Comparison of ENCODE assay signal across 31 mouse cellular contexts in the genomic region with DNA sequence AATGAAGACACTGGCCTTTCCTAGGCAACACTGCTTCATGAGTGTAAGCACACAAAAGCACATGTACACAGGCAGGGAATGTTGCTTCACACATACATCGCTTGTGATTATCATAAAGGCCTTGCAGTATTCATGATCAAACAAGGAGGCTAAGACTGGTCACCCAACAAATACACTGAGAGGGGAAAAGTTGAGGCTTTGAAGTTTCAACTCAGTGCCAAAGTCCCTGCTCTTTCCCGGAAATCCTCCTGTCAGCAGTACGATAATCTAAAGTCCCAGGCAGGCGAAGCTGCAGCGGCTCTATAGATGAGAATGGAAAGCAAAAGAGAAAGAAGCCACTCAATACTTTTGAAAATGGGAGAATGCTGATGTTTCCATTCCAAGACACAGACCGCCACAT. TPM values are rescaled to one million over a fixed set of nuclear protein-coding genes. Genes with fewer than 3 reads are reported as not detected.
DNase-seq lines count a peak whose midpoint lies in the region; ATAC-seq and TF ChIP-seq lines count a peak whose summit lies in the region.
"Had no signal": no experiment of that assay in that cellular context is flagged by ENCODE, and none has a peak within 500 bp of the region (broad histone marks: within the 10 kb centered on the region; RNA-seq: fewer than 3 reads in every experiment).

No protein-coding gene starts in this region.

- DNase-seq in liver, adult 2 months (ENCODE audit: extremely low read depth, low read depth, low spot score) = peak; percentile 35
- no peak for DNase-seq in liver
- peak; percentile 1 for DNase-seq in brain, adult 2 months (ENCODE audit: low read depth, low spot score)
- no peak for DNase-seq in left cerebral cortex, adult 18-20 months (ENCODE audit: low spot score in 2 of 2)
- DNase-seq in hindbrain, embryonic 11.5 days (ENCODE audit: low spot score) = no peak
- DNase-seq: adrenal gland, postnatal 10 days; adrenal gland, postnatal 36 days; B cell, adult 2 months; cerebellum, adult 11 months; cerebellum, adult 2 months; cerebellum, adult 9-11 months; cerebellum, postnatal 25 days; gastrocnemius, adult 2 months; gastrocnemius, postnatal 14 days; heart, adult 11 months; heart, postnatal 10 days; heart, postnatal 36 days had no signal

- H3K9ac ChIP-seq in intestine, embryonic 16.5 days (ENCODE audit: low read depth, low read length) = no peak overlapping the region
- H3K9ac ChIP-seq in intestine, embryonic 15.5 days = no peak overlapping the region
- no peak overlapping the region for H3K9ac ChIP-seq in liver, adult 2 months (ENCODE audit: low read depth, low read length)
- no peak overlapping the region for H3K9ac ChIP-seq in hindbrain, embryonic 11.5 days (ENCODE audit: low read depth, low read length)
- H3K9ac ChIP-seq: embryonic facial prominence, embryonic 13.5 days; forebrain, embryonic 13.5 days; heart, embryonic 12.5 days; heart, embryonic 15.5 days; hindbrain, embryonic 12.5 days; hindbrain, embryonic 15.5 days had no signal

- H3K27me3 ChIP-seq in intestine, embryonic 16.5 days (replicated peaks; ENCODE audit: control insufficient read depth, insufficient read depth, low read length) = no peaks in the 10 kb centered on the region
- H3K27me3 ChIP-seq in intestine, embryonic 15.5 days (replicated peaks) = no peaks in the 10 kb centered on the region
- H3K27me3 ChIP-seq in liver, adult 2 months (ENCODE audit: control insufficient read depth, insufficient read depth, low read length) = no peaks in the 10 kb centered on the region
- no peaks in the 10 kb centered on the region for H3K27me3 ChIP-seq in small intestine, adult 2 months (ENCODE audit: control insufficient read depth, insufficient read depth, low read length)
- H3K27me3 ChIP-seq in hindbrain, embryonic 11.5 days (ENCODE audit: control insufficient read depth, insufficient read depth, low read length) = no peaks in the 10 kb centered on the region
- H3K27me3 ChIP-seq: CH12.LX; embryonic facial prominence, embryonic 13.5 days; forebrain, embryonic 13.5 days; heart, embryonic 12.5 days; heart, embryonic 15.5 days; hindbrain, embryonic 12.5 days; hindbrain, embryonic 15.5 days; Patski had no signal

- no peaks in the 10 kb centered on the region for H3K36me3 ChIP-seq in intestine, embryonic 16.5 days (ENCODE audit: control insufficient read depth, insufficient read depth, low read length)
- no peaks in the 10 kb centered on the region for H3K36me3 ChIP-seq in intestine, embryonic 15.5 days
- H3K36me3 ChIP-seq in liver, adult 2 months (ENCODE audit: control insufficient read depth, insufficient read depth, low read length) = no peaks in the 10 kb centered on the region
- H3K36me3 ChIP-seq in small intestine, adult 2 months (ENCODE audit: control insufficient read depth, insufficient read depth, low read length) = no peaks in the 10 kb centered on the region
- H3K36me3 ChIP-seq in hindbrain, embryonic 11.5 days (ENCODE audit: control insufficient read depth, insufficient read depth, low read length) = no peaks in the 10 kb centered on the region
- H3K36me3 ChIP-seq: embryonic facial prominence, embryonic 10.5 days; embryonic facial prominence, embryonic 13.5 days; G1E; heart, embryonic 12.5 days; heart, embryonic 15.5 days; hindbrain, embryonic 12.5 days; hindbrain, embryonic 15.5 days had no signal

- TF ChIP-seq POLR2A in liver, adult 2 months (IDR thresholded peaks at IDR 0.05; ENCODE audit: extremely low read depth, insufficient read depth, low read length) = no peak
- TF ChIP-seq POLR2A in small intestine, adult 2 months (IDR thresholded peaks at IDR 0.05; ENCODE audit: low read depth, low read length) = no peak

- no peaks in the 10 kb centered on the region for H3K79me2 ChIP-seq in liver, adult 2 months (ENCODE audit: control insufficient read depth, insufficient read depth, low read length)

- no peak for TF ChIP-seq CTCF in liver, adult 2 months (IDR thresholded peaks at IDR 0.05; ENCODE audit: low read depth, low read length)
- TF ChIP-seq CTCF in small intestine, adult 2 months (IDR thresholded peaks at IDR 0.05; ENCODE audit: extremely low read depth, insufficient read length, insufficient replicate concordance, low read depth, low read length) = no peak

- H3K4me1 ChIP-seq in intestine, embryonic 16.5 days (ENCODE audit: control insufficient read depth, insufficient read depth, low read length) = peaks cover 6% of the 10 kb centered on the region
- H3K4me1 ChIP-seq in intestine, embryonic 15.5 days (replicated peaks) = no peaks in the 10 kb centered on the region
- no peaks in the 10 kb centered on the region; the same call in 1 of the 2 replicates for H3K4me1 ChIP-seq in liver, adult 2 months (ENCODE audit: control insufficient read depth, insufficient read depth, low read length)
- peaks cover 3% of the 10 kb centered on the region; the same call in 1 of the 2 replicates for H3K4me1 ChIP-seq in small intestine, adult 2 months (ENCODE audit: control insufficient read depth, insufficient read depth, insufficient read length, low read length)
- no peaks in the 10 kb centered on the region for H3K4me1 ChIP-seq in hindbrain, embryonic 11.5 days (replicated peaks; ENCODE audit: control insufficient read depth, insufficient read depth, low read length)
- H3K4me1 ChIP-seq: heart, embryonic 12.5 days; heart, embryonic 15.5 days; hindbrain, embryonic 12.5 days; hindbrain, embryonic 15.5 days had no signal

- H3K4me3 ChIP-seq in intestine, embryonic 16.5 days (ENCODE audit: low read length) = no peak overlapping the region
- H3K4me3 ChIP-seq in intestine, embryonic 15.5 days (replicated peaks) = no peak overlapping the region
- no peak overlapping the region for H3K4me3 ChIP-seq in liver, adult 2 months (ENCODE audit: insufficient read depth, low read depth, low read length)
- no peak overlapping the region for H3K4me3 ChIP-seq in small intestine, adult 2 months (ENCODE audit: low read depth, low read length)
- no peak overlapping the region for H3K4me3 ChIP-seq in hindbrain, embryonic 11.5 days (ENCODE audit: low read depth, low read length)
- H3K4me3 ChIP-seq: embryonic facial prominence, embryonic 10.5 days; embryonic facial prominence, embryonic 13.5 days; erythroblast, embryonic 14.5 days; forebrain, embryonic 13.5 days; gastrocnemius, adult 2 months; heart, embryonic 12.5 days; heart, embryonic 15.5 days; hindbrain, embryonic 12.5 days; hindbrain, embryonic 15.5 days had no signal

- 68% methylated on average over 6 of the region's 6 CpGs for WGBS in intestine, embryonic 16.5 days
- WGBS in intestine, embryonic 15.5 days = 65% methylated on average over 6 of the region's 6 CpGs
- 26% methylated on average over 6 of the region's 6 CpGs for WGBS in liver, adult 2 months
- 32% methylated on average over 6 of the region's 6 CpGs for WGBS in small intestine, adult 2 months
- WGBS in hindbrain, embryonic 11.5 days = 85% methylated on average over 6 of the region's 6 CpGs

- H3K4me2 ChIP-seq in intestine, embryonic 16.5 days (ENCODE audit: low read depth, low read length) = no peak overlapping the region
- no peak overlapping the region for H3K4me2 ChIP-seq in intestine, embryonic 15.5 days (replicated peaks)
- no peak overlapping the region for H3K4me2 ChIP-seq in hindbrain, embryonic 11.5 days (replicated peaks; ENCODE audit: low read depth, low read length)
- H3K4me2 ChIP-seq: embryonic facial prominence, embryonic 13.5 days; forebrain, embryonic 13.5 days; heart, embryonic 12.5 days; heart, embryonic 15.5 days; hindbrain, embryonic 12.5 days; hindbrain, embryonic 15.5 days had no signal

- H3K9me3 ChIP-seq in intestine, embryonic 16.5 days (ENCODE audit: control insufficient read depth, low read length) = no peaks in the 10 kb centered on the region
- no peaks in the 10 kb centered on the region for H3K9me3 ChIP-seq in intestine, embryonic 15.5 days
- H3K9me3 ChIP-seq in hindbrain, embryonic 11.5 days (ENCODE audit: control insufficient read depth, low read length) = no peaks in the 10 kb centered on the region
- H3K9me3 ChIP-seq: embryonic facial prominence, embryonic 10.5 days; embryonic facial prominence, embryonic 13.5 days; forebrain, embryonic 13.5 days; heart, embryonic 15.5 days; hindbrain, embryonic 12.5 days; hindbrain, embryonic 15.5 days had no signal

- no peak overlapping the region for H3K27ac ChIP-seq in intestine, embryonic 16.5 days (ENCODE audit: low read length)
- H3K27ac ChIP-seq in intestine, embryonic 15.5 days = no peak overlapping the region
- no peak overlapping the region for H3K27ac ChIP-seq in liver, adult 2 months (replicated peaks; ENCODE audit: insufficient read depth, low read depth, low read length)
- H3K27ac ChIP-seq in small intestine, adult 2 months (ENCODE audit: insufficient read depth, low read depth, low read length) = peak overlapping the region; percentile 74
- H3K27ac ChIP-seq in hindbrain, embryonic 11.5 days (ENCODE audit: low read depth, low read length) = no peak overlapping the region
- H3K27ac ChIP-seq: embryonic facial prominence, embryonic 13.5 days; gastrocnemius, adult 2 months; heart, embryonic 15.5 days; hindbrain, embryonic 12.5 days; hindbrain, embryonic 15.5 days had no signal

- peak; percentile 46; the same call in 1 of the 2 replicates for ATAC-seq in intestine, embryonic 16.5 days
- no peak for ATAC-seq in intestine, embryonic 15.5 days
- no peak for ATAC-seq in hindbrain, embryonic 11.5 days (ENCODE audit: low FRiP score)
- ATAC-seq: Patski had no signal

RNA-seq across cellular contexts. Expression of a gene that starts 32.6 kb away (rescaled TPM):
- 9.2 and 10.2 TPM in 2 replicates for polyA plus RNA-seq in intestine, embryonic 16.5 days (2015; fragmentation: Nextera tagmentation; extraction: Ambion mirVana)
- 13.7 and 14.8 TPM in 2 replicates for polyA plus RNA-seq in intestine, embryonic 15.5 days (2015; fragmentation: Nextera tagmentation; extraction: Ambion mirVana)
- 8.9 and 10.7 TPM in 2 replicates for total RNA-seq in liver, adult 2 months (2014; rRNA removed)
- polyA plus RNA-seq in liver, adult 2 months (2012; rRNA removed) = 3.7 and 4.2 TPM in 2 replicates
- 7.7 and 17.9 TPM in 2 replicates for polyA plus RNA-seq in small intestine, adult 2 months (2012; rRNA removed)
- 1 to 10 TPM; 3.0 to 3.2 TPM for total RNA-seq in left cerebral cortex, adult 18-20 months (2021)
- polyA plus RNA-seq in hindbrain, embryonic 11.5 days (2014; fragmentation: Nextera tagmentation; extraction: Ambion mirVana) = 14.1 and 18.8 TPM in 2 replicates
- total RNA-seq: CH12.LX had no signal
- polyA plus RNA-seq: erythroblast, embryonic 14.5 days; G1E had no signal

Comparison
In these comparisons a context has a peak if more than half of its experiments do, and no peak if none do; other contexts are left out.
1. DNase-seq: peak in liver, adult 2 months (single experiment) and brain, adult 2 months (single experiment); none in liver (single experiment), left cerebral cortex, adult 18-20 months (0 of 2) and hindbrain, embryonic 11.5 days (single experiment).